Mouse (Mus musculus): Measurements from ENCODE around the gene Hdx. TPM values are rescaled to one million over a fixed set of nuclear protein-coding genes. Genes with fewer than 3 reads are reported as not detected.

Gene Hdx
- polyA plus RNA-seq, 1 experiment from 2014 or later: 1.5 TPM

DNA sequence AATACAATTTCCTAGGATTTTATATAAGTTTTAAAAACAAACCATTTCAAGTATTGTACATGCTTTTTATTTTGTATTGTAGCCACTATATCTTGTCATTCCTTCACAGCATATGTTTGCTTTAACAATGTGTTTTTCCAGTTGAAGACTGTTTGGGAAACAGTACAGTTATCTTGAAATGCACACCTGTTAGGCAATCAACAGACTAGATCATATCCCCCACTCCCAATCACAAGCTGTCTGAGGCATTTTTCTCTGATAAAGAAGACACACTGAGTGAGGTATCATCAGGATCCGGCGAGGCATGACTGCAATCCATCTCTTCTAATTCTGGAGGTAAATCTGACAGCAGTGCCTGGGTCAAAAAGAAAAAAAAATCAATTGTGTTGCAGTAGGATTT is 119.8 kb downstream of the Hdx start:
- no peaks in the 10 kb centered on the region for H3K36me3 ChIP-seq (ENCODE audit: control insufficient read depth, insufficient read depth, low read length)
- ATAC-seq: no peak
- no peak overlapping the region for H3K4me2 ChIP-seq (ENCODE audit: low read length)
- H3K4me3 ChIP-seq (ENCODE audit: low read length): no peak overlapping the region
- no peak overlapping the region for H3K9ac ChIP-seq (ENCODE audit: low read depth, low read length)
- no peaks in the 10 kb centered on the region for H3K4me1 ChIP-seq (ENCODE audit: control insufficient read depth, insufficient read depth, low read depth, low read length)
- no peak overlapping the region for H3K27ac ChIP-seq (ENCODE audit: low read depth, low read length)
- 87% methylated on average over 2 of the region's 2 CpGs for WGBS
- no peaks in the 10 kb centered on the region for H3K27me3 ChIP-seq (replicated peaks; ENCODE audit: control insufficient read depth, insufficient read depth, low read length)
- H3K9me3 ChIP-seq (ENCODE audit: control insufficient read depth, low read length): no peaks in the 10 kb centered on the region

DNA sequence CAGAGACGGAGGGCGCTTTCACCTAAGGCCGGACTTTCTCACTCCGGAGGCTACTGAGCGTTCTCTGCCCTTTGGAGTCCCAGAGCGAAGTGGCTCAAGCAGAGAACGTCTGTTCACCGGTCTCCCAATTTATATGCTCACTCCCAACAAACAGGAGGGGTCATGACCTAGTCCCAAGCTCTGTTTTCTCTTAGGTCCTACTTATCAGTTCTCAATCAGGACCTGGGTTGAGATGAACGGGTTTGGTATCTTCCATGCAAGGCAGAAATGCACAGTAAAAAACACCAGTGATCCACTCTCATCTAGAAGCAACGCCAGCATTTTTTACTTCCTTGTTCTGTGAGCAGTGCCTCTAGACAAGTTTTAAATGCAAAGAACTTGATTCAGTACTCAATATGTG is 159.0 kb downstream of the Hdx start, which contains the start of gene Rps6ka6:
Rps6ka6 (minus strand) TSS at position 101 of the 400 bp plus-strand sequence.
- no peaks in the 10 kb centered on the region for H3K4me1 ChIP-seq (ENCODE audit: control insufficient read depth, insufficient read depth, low read depth, low read length)
- H3K9me3 ChIP-seq (ENCODE audit: control insufficient read depth, low read length): no peaks in the 10 kb centered on the region
- WGBS: 75% methylated on average over 10 of the region's 10 CpGs
- H3K36me3 ChIP-seq (ENCODE audit: control insufficient read depth, insufficient read depth, low read length): no peaks in the 10 kb centered on the region
- H3K4me3 ChIP-seq (ENCODE audit: low read length): no peak within 1 kb of the TSS
- no peak for ATAC-seq
- H3K4me2 ChIP-seq (ENCODE audit: low read length): no peak within 1 kb of the TSS
- no peak within 1 kb of the TSS for H3K27ac ChIP-seq (ENCODE audit: low read depth, low read length)
- no peaks in the 10 kb centered on the region for H3K27me3 ChIP-seq (replicated peaks; ENCODE audit: control insufficient read depth, insufficient read depth, low read length)
- no peak within 1 kb of the TSS for H3K9ac ChIP-seq (ENCODE audit: low read depth, low read length)

Other genes starting within 250 kb of the Hdx start
- 32.2 and 35.8 TPM in 2 replicates for gene Rps6ka6, start 159.1 kb downstream of the Hdx start, polyA plus RNA-seq (2015; fragmentation: Nextera tagmentation; extraction: Ambion mirVana)
- 0.36 and 0.41 TPM in 2 replicates for gene Gm45194, start 194.3 kb upstream of the Hdx start, polyA plus RNA-seq (2015; fragmentation: Nextera tagmentation; extraction: Ambion mirVana)

All from hindbrain, embryonic 16.5 days (tissue).